Mouse (Mus musculus) C2C12 (cell line): ENCODE data around the gene Kcnk10.

Experiments
- CTCF ChIP-seq: IDR thresholded peaks from one replicate; pipeline ENCODE4 v1.5.1; 2011; ENCODE audit not compliant: control insufficient read depth, insufficient read depth, insufficient read length
- FOSL1 ChIP-seq: IDR thresholded peaks from one replicate; pipeline ENCODE4 v1.8.0; 2011; ENCODE audit warnings: mild to moderate bottlenecking, low read length; ENCODE audit not compliant: poor library complexity, insufficient read depth, severe bottlenecking
- MAX ChIP-seq: IDR thresholded peaks from one replicate; pipeline ENCODE4 v1.6.1; 2011; ENCODE audit warnings: mild to moderate bottlenecking, control low read depth
- MYOG ChIP-seq: IDR thresholded peaks from one replicate; pipeline ENCODE4 v1.6.1; 2011; ENCODE audit not compliant: control insufficient read depth, insufficient read length; ENCODE audit errors: extremely low read depth
- USF1 ChIP-seq: IDR thresholded peaks from one replicate; pipeline ENCODE4 v1.6.1; 2011; ENCODE audit warnings: low read depth, mild to moderate bottlenecking, control low read depth, moderate library complexity

DNA sequence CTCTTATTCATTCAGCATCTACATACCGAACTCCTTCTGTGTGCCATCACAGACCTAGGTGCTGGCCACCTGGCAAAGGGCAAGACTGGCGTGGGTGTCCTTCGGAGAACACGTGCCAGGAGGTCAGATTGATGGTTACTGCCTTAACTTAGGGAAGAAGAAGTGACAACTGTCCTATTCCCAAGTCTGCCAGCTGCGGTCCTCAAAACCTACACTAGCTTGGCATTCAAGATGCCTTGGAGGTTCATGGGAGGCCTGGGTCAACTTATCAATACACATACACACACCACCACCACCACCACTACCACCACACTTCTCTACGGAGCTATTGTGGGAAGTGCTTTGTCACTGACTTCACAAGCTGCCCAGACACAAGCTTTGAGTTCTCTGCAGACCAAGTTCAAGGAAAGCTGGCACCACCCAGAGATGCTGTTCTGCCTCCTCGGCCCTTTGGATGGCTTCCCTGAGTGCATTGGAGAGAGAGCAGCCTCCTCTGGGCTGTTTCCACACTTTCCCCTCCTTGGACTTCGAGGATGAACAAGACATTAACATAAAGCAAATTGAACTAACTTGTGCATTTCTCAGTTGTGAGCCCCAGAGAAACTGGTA, 2.1 kb downstream of the Kcnk10 start:
- TF ChIP-seq USF1 (no peak), CTCF (no peak), MAX (no peak), MYOG (no peak), FOSL1 (no peak)
